In genomic region chr2:64536032-64536431, GRCm38 (mm10) we compare ENCODE assay signal across 21 mouse cellular contexts.
DNase-seq lines count a peak whose midpoint lies in the region; ATAC-seq lines count a peak whose summit lies in the region.
"Had no signal": no experiment of that assay in that cellular context is flagged by ENCODE, and none has a peak within 500 bp of the region (broad histone marks: within the 10 kb centered on the region; RNA-seq: fewer than 3 reads in every experiment).

No protein-coding gene starts in this region.

- ATAC-seq in frontal cortex, adult (ENCODE audit: low TSS enrichment) = peak; percentile 83
- ATAC-seq: activated CD4-positive, CD25-positive, alpha-beta regulatory T cell, adult 4 months; CD4-positive, CD25-positive, alpha-beta regulatory T cell, adult 4 months; forebrain, embryonic 13.5 days; forebrain, embryonic 15.5 days; forebrain, postnatal 0 days; Patski had no signal

- intact Hi-C loops in left cerebral cortex, postnatal 14 days (cut with DNase I) = no loop called here
- intact Hi-C loops in left cerebral cortex, postnatal 36 days (cut with DNase I) = loop anchor here (10.0 kb wide), 1 partner anchor 831 kb away; no protein-coding TSS in a partner anchor

- no peak for DNase-seq in frontal cortex, postnatal 10 days (ENCODE audit: low spot score in 2 of 2)
- DNase-seq in left cerebral cortex, postnatal 14 days (ENCODE audit: low spot score in 2 of 2) = peak; percentile 6
- no peak for DNase-seq in left cerebral cortex, postnatal 36 days (ENCODE audit: low spot score in 2 of 2)
- peak; percentile 52 for DNase-seq in brain, adult 2 months (ENCODE audit: low read depth, low spot score)
- no peak for DNase-seq in cerebellum, postnatal 25 days
- DNase-seq: adrenal gland, adult 8-10 months; adrenal gland, postnatal 14 days; adrenal gland, postnatal 36 days; B cell, adult 2 months; cerebellum, adult 11 months; cerebellum, adult 18-20 months; cerebellum, adult 8-10 months; cerebellum, adult 9-11 months; cerebellum, postnatal 14 days; forebrain, postnatal 0 days had no signal

Comparison
In these comparisons a context has a peak if more than half of its experiments do, and no peak if none do; other contexts are left out.
1. DNase-seq: peak in left cerebral cortex, postnatal 14 days (2 of 2) and brain, adult 2 months (single experiment); none in frontal cortex, postnatal 10 days (0 of 2), left cerebral cortex, postnatal 36 days (0 of 2) and cerebellum, postnatal 25 days (0 of 2).